8 mouse cellular contexts compared by ENCODE assay signal in genomic region chr12:97061352-97061895, GRCm38 (mm10).
DNase-seq lines count a peak whose midpoint lies in the region; ATAC-seq and TF ChIP-seq lines count a peak whose summit lies in the region.
"Not testable (repeated sequence)": the region's sequence is repeated elsewhere in the genome, so short reads cannot be mapped to it uniquely, and the experiment has no call there.

No protein-coding gene starts in this region.

- not testable (repeated sequence) for H3K9me3 ChIP-seq in embryonic facial prominence, embryonic 14.5 days (ENCODE audit: control insufficient read depth, low read length); hindbrain, embryonic 14.5 days (ENCODE audit: control insufficient read depth, low read length); kidney, postnatal 0 days (replicated peaks; ENCODE audit: low read length); liver, embryonic 15.5 days (replicated peaks); midbrain, embryonic 13.5 days

- TF ChIP-seq CTCF in kidney, postnatal 0 days (IDR thresholded peaks at IDR 0.05; ENCODE audit: low read depth), result not testable (repeated sequence)

- H3K4me2 ChIP-seq in embryonic facial prominence, embryonic 14.5 days (ENCODE audit: low read depth, low read length); hindbrain, embryonic 14.5 days (replicated peaks); kidney, postnatal 0 days (ENCODE audit: low read length); liver, embryonic 15.5 days; midbrain, embryonic 13.5 days (replicated peaks): not testable (repeated sequence)

- not testable (repeated sequence) for H3K9ac ChIP-seq in embryonic facial prominence, embryonic 14.5 days (ENCODE audit: low read depth, low read length); hindbrain, embryonic 14.5 days; kidney, postnatal 0 days (ENCODE audit: low read depth, low read length); liver, embryonic 15.5 days; midbrain, embryonic 13.5 days (replicated peaks)

- H3K36me3 ChIP-seq in embryonic facial prominence, embryonic 14.5 days (ENCODE audit: control insufficient read depth, insufficient read depth, low read length); hindbrain, embryonic 14.5 days (replicated peaks; ENCODE audit: control insufficient read depth, insufficient read depth); kidney, postnatal 0 days (ENCODE audit: insufficient read depth, low read length); liver, embryonic 15.5 days (replicated peaks); midbrain, embryonic 13.5 days: not testable (repeated sequence)

- ATAC-seq in embryonic facial prominence, embryonic 14.5 days (ENCODE audit: low read depth), result peak; percentile 100
- peak; percentile 100 for ATAC-seq in granulocyte monocyte progenitor cell, adult 5-6 weeks (replicated peaks; ENCODE audit: poor library complexity, severe bottlenecking)
- ATAC-seq in hindbrain, embryonic 14.5 days (ENCODE audit: low FRiP score), result peak; percentile 100
- peak; percentile 100 for ATAC-seq in kidney, postnatal 0 days (replicated peaks; ENCODE audit: low FRiP score, low read depth)
- ATAC-seq in liver, embryonic 15.5 days (ENCODE audit: insufficient read depth), result peak; percentile 100
- peak; percentile 100 for ATAC-seq in midbrain, embryonic 13.5 days

- H3K27me3 ChIP-seq in embryonic facial prominence, embryonic 14.5 days (replicated peaks; ENCODE audit: control insufficient read depth, insufficient read depth, low read length); hindbrain, embryonic 14.5 days (ENCODE audit: control insufficient read depth, insufficient read depth, low read length); kidney, postnatal 0 days (ENCODE audit: insufficient read depth, low read length); liver, embryonic 15.5 days; midbrain, embryonic 13.5 days: not testable (repeated sequence)

- not testable (repeated sequence) for H3K4me1 ChIP-seq in embryonic facial prominence, embryonic 14.5 days (ENCODE audit: control insufficient read depth, insufficient read depth, low read length); hindbrain, embryonic 14.5 days (replicated peaks; ENCODE audit: control insufficient read depth, insufficient read depth, low read length); kidney, postnatal 0 days (replicated peaks; ENCODE audit: insufficient read depth, low read length); liver, embryonic 15.5 days (replicated peaks); midbrain, embryonic 13.5 days (replicated peaks)

- peak; percentile 66 for DNase-seq in MEL-GATA-1-ER (ENCODE audit: extremely low read depth, low read depth)
- DNase-seq in embryonic facial prominence, embryonic 14.5 days (ENCODE audit: low spot score); hindbrain, embryonic 14.5 days (ENCODE audit: low spot score); kidney, postnatal 0 days (ENCODE audit: low spot score): not testable (repeated sequence)
- DNase-seq in skeletal muscle tissue, adult 2 months (ENCODE audit: low read depth, low spot score), result peak; percentile 31

- not testable (repeated sequence) for H3K27ac ChIP-seq in embryonic facial prominence, embryonic 14.5 days (replicated peaks; ENCODE audit: low read depth, low read length); hindbrain, embryonic 14.5 days; kidney, postnatal 0 days; liver, embryonic 15.5 days (replicated peaks); midbrain, embryonic 13.5 days

- 90% methylated on average over 10 of the region's 13 CpGs for WGBS in embryonic facial prominence, embryonic 14.5 days
- 86% methylated on average over 10 of the region's 13 CpGs for WGBS in hindbrain, embryonic 14.5 days
- WGBS in kidney, postnatal 0 days, result 92% methylated on average over 10 of the region's 13 CpGs
- WGBS in liver, embryonic 15.5 days (ENCODE audit: insufficient replicate concordance), result 71% methylated on average over 13 of the region's 13 CpGs
- 87% methylated on average over 12 of the region's 13 CpGs for WGBS in midbrain, embryonic 13.5 days

- H3K4me3 ChIP-seq in embryonic facial prominence, embryonic 14.5 days (ENCODE audit: low read depth, low read length); hindbrain, embryonic 14.5 days (replicated peaks; ENCODE audit: low read length); kidney, postnatal 0 days (replicated peaks; ENCODE audit: low read depth, low read length); liver, embryonic 15.5 days (replicated peaks); midbrain, embryonic 13.5 days (replicated peaks): not testable (repeated sequence)
